Mouse (Mus musculus): Measurements from ENCODE around the gene Eed. TPM values are rescaled to one million over a fixed set of nuclear protein-coding genes. Genes with fewer than 3 reads are reported as not detected.

Eed gene
- total RNA-seq, 2 experiments from 2014 or later: 117 to 131 TPM

DNA sequence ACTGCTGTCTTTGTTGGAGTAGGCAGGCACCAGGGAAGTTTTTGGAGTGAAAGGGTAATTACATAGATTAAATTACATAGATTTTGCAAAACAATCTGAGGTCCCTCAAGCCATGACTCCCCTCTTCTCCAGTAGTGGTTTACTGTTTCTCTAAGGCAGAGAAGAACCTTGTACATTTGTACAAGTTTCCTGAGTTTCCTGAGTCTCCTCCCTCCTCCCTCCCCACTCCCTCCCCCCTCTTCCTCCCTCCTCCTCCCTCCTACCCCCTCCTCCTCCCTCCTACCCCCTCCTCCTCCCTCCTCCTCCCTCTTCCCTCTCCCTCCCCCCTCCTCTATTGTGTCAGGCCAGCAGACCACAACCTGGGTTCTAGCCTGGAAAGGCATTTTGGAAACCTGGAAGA lies 3.6 kb upstream of the Eed start:
- ATAC-seq (replicated peaks; ENCODE audit: low FRiP score, low TSS enrichment, poor library complexity, severe bottlenecking): no peak

GRCm38 (mm10) chr7:89983441-89983840 lies 2.7 kb upstream of the Eed start:
- no peak for ATAC-seq (replicated peaks; ENCODE audit: low FRiP score, low TSS enrichment, poor library complexity, severe bottlenecking)

- no peak for ATAC-seq (replicated peaks; ENCODE audit: low FRiP score, low TSS enrichment, poor library complexity, severe bottlenecking)
These were observed 774 bp upstream of the Eed start for GRCm38 (mm10) chr7:89981557-89981956.

DNA sequence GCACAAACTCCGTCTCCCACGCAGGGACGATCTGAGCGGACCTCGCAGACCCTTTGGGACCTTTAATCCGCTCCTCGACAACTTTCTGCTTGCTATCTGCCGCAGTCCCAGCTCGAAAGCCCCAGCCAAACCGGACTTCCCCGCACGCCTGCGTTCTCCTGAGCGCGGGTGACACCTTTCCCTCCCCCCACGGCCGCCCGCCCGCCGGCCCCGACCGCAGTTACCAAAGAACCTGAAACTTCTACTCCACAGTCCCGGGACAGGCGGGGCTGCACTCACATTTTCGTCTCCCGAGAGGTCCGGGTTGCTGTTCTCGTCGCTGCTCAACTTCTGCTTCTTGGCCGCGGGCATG lies 674 bp downstream of the Eed start:
- no peak for ATAC-seq (replicated peaks; ENCODE audit: low FRiP score, low TSS enrichment, poor library complexity, severe bottlenecking)

GRCm38 (mm10) chr7:89979432-89980130 lies 1.2 kb downstream of the Eed start:
- ATAC-seq (replicated peaks; ENCODE audit: low FRiP score, low TSS enrichment, poor library complexity, severe bottlenecking): no peak

- no peak for ATAC-seq (replicated peaks; ENCODE audit: low FRiP score, low TSS enrichment, poor library complexity, severe bottlenecking)
These were observed 4.0 kb downstream of the Eed start for GRCm38 (mm10) chr7:89976796-89977195.

GRCm38 (mm10) chr7:89975571-89975970 lies 5.2 kb downstream of the Eed start:
- ATAC-seq (replicated peaks; ENCODE audit: low FRiP score, low TSS enrichment, poor library complexity, severe bottlenecking): no peak

GRCm38 (mm10) chr7:89967235-89967634 lies 13.5 kb downstream of the Eed start:
- ATAC-seq (replicated peaks; ENCODE audit: low FRiP score, low TSS enrichment, poor library complexity, severe bottlenecking): no peak

- ATAC-seq (replicated peaks; ENCODE audit: low FRiP score, low TSS enrichment, poor library complexity, severe bottlenecking): no peak
These were observed 14.0 kb downstream of the Eed start for GRCm38 (mm10) chr7:89966771-89967170.

DNA sequence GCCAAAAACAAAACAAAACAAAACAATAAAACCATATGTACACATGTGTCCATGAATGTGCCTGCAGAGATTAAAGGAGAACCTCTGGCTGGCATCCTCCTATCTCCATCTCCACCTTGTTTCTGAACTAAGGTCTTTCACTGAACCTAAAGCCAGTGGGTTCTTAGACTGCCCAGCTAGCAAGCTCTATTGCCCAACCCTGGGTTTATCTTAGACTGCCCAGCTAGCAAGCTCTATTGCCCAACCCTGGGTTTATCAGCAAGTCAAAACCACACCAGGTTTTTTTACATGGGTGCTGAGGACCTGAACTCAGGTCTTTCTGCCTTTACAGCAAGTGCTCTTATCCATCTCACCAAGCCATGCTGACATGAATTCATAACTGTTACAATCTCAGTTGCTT lies 17.6 kb downstream of the Eed start:
- peak; percentile 98 for ATAC-seq (replicated peaks; ENCODE audit: low FRiP score, low TSS enrichment, poor library complexity, severe bottlenecking)

DNA sequence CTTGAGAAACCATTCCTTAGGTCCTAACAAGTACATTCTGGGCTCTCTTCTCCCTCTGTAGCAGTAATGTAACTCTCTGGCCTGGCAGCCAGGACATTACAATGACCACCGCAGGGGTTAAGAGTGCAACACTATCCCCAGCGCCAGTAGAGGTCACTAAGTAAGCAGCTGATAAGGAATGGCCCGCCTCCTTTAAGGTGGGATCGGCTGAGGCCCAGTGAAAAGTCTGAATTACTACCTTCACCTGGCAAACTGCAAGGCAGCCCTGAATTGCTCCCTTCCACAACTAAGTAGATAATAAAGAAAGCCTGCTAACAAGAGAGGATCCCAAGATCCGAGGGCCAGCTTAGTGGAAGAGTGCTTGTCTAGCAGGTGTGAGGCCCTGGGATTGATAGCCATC lies 23.5 kb downstream of the Eed start:
- ATAC-seq (replicated peaks; ENCODE audit: low FRiP score, low TSS enrichment, poor library complexity, severe bottlenecking): peak; percentile 29; the same call in 1 of the 2 replicates

- ATAC-seq (replicated peaks; ENCODE audit: low FRiP score, low TSS enrichment, poor library complexity, severe bottlenecking): no peak
These were observed 26.5 kb downstream of the Eed start for GRCm38 (mm10) chr7:89954261-89954660.

DNA sequence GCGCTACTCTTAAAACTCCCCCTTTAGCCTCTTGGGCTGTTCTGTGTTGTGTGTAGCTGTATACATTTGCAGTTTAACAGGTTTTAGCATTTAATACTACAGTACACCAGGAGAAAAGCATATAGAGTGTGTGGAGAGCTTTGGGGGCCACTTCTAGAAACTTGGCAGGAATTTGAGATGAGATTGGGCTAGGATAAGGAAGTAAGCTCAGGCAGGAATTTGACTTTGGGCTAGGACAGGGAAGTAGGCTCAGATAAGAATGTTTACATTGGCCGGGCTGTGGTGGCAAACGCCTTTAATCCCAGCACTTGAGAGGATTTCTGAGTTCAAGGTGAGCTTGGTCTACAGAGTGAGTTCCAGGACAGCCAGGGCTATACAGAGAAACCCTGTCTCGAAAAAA lies 31.4 kb downstream of the Eed start:
- ATAC-seq (replicated peaks; ENCODE audit: low FRiP score, low TSS enrichment, poor library complexity, severe bottlenecking): no peak

DNA sequence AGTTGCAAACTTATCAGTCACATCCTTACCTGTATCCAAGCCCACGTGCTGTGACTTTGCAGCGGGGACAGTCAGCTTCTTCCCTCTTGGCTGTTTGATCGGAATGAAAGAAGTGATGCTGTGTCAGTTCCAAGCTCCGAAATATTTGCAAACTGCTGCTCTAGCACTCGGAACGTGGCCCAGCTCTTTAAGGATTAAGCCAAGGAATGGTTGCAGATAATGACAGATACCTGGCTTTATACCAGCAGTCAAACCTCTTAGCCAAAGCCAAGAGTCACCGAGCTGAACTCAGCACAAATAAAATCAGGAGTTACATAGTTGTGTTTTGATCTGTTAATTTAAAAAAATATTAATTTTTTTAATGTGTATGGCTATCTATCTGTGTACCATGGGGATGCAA lies 32.8 kb downstream of the Eed start:
- ATAC-seq (replicated peaks; ENCODE audit: low FRiP score, low TSS enrichment, poor library complexity, severe bottlenecking): no peak

- ATAC-seq (replicated peaks; ENCODE audit: low FRiP score, low TSS enrichment, poor library complexity, severe bottlenecking): peak; percentile 100
These were observed 40.0 kb downstream of the Eed start, which contains the start of gene Hikeshi for GRCm38 (mm10) chr7:89940571-89941463. Gene Hikeshi, minus strand, starts transcription at chr7:89941204.

DNA sequence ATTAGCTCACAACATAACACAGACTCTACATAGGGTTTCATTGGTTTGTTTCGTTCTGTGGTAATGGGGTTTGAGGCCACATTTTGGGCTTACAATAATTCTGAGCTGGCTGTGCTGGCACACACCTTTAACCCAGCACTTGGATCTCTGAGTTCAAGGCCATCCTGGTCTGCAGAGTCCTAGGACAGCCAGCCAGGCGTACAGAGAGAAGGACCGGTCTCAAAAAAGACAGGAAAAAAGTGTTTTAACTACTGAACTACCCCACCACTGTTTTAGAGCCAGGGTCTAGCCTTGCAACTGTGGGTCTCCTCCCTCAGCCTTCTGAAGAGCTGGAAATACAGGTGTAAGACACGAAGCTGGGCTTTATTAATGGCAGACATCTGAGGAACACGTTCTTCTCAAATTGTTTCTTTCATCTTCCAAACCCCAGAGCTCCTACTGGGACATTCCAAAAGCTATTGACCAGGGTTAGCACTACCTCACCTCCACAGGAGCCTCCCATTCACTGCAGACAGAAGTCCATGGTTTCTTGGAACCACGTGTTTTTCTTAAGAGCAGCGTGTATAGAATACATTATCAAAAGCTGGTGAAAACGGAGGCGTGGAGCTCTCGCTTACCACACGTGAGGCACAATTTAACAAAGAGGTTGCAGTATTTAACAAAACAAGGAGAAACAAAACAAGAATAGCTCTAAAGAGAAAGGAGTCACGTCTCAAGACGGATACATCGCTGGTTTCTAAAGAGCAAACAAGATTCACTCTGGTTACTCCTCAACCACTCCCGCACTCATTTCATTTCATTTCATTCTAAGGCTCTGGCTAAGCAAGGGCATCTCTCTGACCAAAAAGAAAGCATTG lies 41.1 kb downstream of the Eed start:
- ATAC-seq (replicated peaks; ENCODE audit: low FRiP score, low TSS enrichment, poor library complexity, severe bottlenecking): no peak

GRCm38 (mm10) chr7:89923441-89924180 lies 57.2 kb downstream of the Eed start:
- no peak for ATAC-seq (replicated peaks; ENCODE audit: low FRiP score, low TSS enrichment, poor library complexity, severe bottlenecking)

- no peak for ATAC-seq (replicated peaks; ENCODE audit: low FRiP score, low TSS enrichment, poor library complexity, severe bottlenecking)
These were observed 63.0 kb downstream of the Eed start for GRCm38 (mm10) chr7:89917776-89918175.

DNA sequence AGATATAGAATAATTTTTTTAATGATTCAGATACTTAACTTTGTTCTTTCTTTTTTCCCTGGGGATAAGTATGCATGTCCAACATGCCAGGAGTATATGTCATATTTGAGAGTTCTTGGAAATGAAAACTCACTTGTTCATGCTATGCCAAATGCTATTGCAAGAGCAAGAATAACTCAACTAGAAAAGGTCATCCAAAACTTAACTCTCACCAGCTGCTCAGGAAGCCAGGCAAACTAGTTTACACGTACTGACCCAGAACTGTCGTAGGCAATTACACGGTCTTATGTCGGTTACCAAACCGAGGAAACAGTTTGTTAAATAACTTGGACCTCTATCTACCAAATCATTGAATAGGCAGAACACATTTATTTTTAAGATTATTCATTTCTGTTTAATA lies 64.1 kb downstream of the Eed start:
- ATAC-seq (replicated peaks; ENCODE audit: low FRiP score, low TSS enrichment, poor library complexity, severe bottlenecking): no peak

All from megakaryocyte-erythroid progenitor cell, adult 5-6 weeks (primary cell).